Mouse (Mus musculus) common myeloid progenitor, adult 5-6 weeks (primary cell): ENCODE data around the gene Zcchc2. TPM values are rescaled to one million over a fixed set of nuclear protein-coding genes. Genes with fewer than 3 reads are reported as not detected.
A peak's percentile ranks its signal among the peaks of the same experiment; 100 is the strongest.

ENCODE experiments used
- ATAC-seq: replicated peaks from 2 replicates; pipeline ENCODE4 v1.8.0; 2016; ENCODE audit warnings: low read depth, mild to moderate bottlenecking, moderate TSS enrichment, inconsistent platforms; ENCODE audit not compliant: poor library complexity, severe bottlenecking
- total RNA-seq: library from RNA; stranded (forward); fragments of 200-1000, 187-1606 nt; gene quantifications from 2 replicates; pipeline ENCODE4 v1.2.3, GENCODE M21; 2017

The Zcchc2 gene
- total RNA-seq, 1 experiment from 2014 or later: 19.6 TPM

DNA sequence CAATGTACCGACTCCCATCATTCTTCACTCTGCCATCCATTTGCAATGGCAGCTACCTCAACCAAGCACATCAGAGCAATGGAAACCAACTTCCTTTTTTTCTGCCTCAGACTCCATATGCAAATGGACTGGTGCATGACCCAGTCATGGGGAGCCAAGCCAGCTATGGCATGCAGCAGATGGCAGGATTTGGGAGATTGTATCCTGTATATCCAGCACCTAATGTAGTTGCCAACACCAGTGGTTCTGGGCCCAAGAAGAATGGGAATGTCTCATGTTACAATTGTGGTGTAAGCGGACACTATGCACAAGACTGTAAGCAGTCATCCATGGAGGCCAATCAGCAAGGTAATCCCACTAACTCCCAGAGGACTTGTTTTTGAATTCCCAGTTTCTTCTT lies 40.7 kb downstream of the Zcchc2 start:
- ATAC-seq: peak; percentile 19; the same call in 1 of the 2 replicates

DNA sequence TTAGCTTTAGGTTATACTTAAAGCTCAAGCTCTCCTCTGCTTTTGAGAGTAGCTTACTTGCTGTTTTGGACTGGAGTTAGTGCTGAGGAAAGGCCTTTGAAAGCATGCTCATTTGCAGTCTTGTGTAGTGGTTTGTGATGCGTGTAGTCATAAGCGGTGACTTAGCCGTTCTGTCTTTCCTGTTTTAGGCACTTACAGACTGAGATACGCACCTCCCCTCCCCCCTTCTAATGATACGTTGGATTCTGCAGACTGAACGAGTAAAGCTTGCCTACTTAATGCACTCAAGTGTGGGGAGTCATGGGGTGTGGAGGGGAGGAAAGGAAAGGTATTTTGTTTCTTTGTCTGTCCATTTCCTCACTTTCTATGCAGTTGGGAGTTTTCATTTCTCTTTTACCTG lies 41.7 kb downstream of the Zcchc2 start:
- 0 out of 2 replicates have a peak, but pooled peaks have one; percentile 8 for ATAC-seq

DNA sequence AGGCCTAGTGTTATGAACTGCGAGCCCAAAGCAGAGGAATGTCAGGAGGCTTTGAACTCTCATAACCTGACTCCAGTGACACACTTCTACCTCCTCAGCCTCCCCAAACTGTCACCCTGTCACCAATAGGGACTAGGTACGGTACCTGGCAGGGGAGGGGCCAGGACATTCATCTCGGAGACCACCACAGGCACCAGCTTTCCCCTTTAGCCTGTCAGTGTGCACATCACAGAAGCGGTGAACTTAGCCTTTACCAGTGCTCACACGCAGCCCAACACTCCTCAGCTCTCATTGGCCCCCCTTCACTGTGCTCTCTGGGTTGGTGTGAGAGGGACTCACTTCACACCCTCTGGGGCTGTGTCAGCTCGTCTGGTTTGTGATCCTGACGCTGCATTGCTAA lies 44.6 kb downstream of the Zcchc2 start:
- ATAC-seq: no peak

DNA sequence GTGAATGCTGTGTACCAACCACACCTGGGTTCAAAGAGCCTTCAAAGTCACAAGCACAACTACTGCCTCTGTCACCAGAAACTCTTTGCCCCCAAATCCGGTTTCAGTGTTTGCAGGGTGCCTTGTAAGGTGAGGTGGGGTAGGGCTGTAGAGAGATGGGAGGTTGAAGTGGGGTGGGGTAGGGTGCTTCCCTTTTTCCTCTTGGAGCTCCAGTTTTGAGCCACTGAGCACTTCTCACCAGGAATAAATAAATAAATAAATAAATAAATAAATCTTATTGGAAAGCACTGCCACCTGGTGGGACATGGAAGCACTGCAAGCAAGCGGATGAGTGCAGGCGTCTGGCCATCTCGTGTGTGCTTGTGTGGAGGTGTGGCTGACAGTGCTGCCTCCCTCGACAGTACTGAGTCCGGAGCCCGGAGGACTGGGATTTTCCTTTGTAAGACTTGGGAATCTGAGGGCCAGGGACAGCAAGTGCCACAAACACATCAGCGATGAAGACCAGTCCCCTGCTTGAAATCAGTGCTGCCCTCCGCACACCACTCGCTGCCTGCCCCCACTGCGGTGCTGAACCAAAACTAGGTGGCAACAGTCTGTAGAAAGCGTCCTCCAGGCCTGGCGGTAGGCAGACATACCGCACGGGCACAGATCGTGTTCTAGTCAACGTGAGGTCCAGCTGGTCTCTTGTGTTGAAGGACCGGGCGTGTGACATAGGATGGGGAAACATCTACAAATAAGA lies 46.8 kb downstream of the Zcchc2 start:
- ATAC-seq: peak; percentile 70

DNA sequence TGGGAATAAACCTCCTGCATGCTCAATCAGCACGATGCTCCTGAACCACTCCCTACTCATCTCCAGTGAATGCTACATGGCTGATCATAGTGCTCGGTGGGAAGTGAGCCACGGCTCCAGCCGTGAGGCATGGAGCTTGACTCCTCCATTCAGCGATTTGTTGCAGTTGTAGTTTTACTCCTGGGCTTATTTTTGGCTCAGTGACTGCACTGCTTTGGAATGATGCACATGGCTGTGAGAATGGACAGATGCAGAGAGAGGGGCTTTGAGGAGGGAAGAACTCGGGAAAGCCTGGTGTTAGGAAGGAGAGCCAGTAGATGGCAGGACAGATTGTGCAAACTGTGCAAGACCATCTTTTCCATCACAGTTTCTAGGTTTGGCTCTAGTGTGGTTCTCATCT lies 49.1 kb downstream of the Zcchc2 start:
- ATAC-seq: no peak

DNA sequence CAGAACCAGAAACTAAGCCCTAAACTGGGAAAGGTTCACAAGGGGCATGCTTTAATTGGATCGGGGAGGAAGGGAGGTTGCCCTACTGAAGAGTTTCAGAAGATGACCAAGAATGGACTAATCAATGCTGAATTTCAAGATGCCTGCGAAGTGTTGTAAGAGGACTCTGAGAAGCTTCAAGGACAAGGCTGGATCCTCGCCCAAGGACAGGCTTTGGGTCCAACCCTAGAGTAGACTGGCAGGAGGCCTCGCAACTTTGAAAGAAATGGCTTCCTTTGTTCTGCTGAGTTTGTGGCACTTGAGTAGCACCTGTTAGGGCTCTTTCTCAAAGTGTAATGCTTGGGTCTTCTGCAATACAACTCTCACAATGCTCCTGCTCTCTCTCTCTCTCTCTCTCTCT lies 50.1 kb downstream of the Zcchc2 start:
- no peak for ATAC-seq

DNA sequence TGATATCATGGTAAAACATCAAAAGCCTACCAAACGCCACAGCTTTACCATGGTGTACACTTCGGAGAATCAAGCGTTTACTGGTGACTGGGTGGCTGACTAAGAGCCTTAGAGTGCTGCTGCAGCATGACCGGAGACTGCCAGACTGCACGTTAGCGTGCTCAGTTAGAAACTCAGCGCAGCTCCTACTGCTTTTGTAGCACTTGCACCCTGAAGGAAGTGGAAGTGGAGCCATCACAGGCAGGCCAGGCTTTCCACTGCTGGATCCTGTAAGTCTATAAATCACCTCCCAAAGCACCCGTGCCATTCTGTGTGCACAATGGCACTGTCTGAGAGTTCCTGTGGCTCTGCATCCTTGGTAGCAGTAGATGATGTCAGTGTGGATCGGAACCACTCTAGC lies 52.0 kb downstream of the Zcchc2 start:
- ATAC-seq: no peak

DNA sequence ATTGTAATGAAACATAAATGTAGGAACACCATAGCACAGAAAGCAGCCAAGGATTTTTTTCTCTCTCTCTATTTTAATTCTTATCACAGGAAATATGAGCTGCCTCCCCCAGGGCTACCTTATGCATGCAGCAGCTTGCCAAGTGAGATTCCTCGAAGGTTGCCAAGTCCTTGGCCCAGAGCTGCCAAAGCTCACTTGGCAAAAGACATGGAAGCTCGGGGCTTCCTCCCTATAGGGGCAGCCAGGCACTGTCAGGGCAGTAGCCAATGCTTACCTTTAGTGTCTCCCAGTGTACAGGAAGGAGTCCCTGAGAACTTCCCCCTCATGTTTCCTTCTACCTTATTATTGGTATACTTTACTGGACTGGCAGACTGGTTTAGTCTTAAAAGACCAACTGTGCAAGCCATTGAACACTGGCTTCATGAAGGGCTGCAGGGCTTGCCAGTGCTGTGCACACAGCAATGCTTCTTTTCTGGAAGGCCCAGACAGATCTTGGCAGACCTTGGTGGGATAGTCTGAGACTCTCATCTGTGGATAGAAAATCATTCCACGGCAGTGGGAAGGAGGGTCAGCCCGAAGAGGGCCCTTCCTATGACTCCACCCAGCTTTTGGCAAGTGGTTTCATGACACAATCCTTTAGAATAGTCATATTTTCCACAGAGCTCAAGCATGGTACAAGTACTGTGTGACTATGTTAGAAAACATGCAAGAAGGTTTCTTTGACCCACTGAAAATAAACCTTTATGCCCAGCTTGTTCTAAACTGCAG lies 53.0 kb downstream of the Zcchc2 start:
- no peak for ATAC-seq

DNA sequence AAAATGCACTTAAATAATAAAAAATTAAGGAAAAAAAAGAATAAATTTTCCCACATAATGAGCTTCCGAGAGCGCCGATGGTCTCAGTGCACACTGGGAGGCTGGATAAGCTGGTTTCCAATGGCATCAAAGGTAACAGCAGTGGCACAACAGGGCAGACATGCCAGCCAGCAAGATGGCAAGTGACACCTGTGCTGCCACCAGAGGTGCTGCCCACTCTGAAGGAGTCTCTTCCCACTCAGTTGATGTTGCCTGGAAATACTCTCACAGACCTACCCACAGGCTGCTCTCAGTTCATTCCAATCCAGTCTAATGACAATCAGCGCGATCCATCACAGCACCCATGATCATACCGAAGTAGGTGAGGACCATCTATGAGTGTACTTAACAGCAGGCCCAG lies 58.8 kb downstream of the Zcchc2 start:
- no peak for ATAC-seq

DNA sequence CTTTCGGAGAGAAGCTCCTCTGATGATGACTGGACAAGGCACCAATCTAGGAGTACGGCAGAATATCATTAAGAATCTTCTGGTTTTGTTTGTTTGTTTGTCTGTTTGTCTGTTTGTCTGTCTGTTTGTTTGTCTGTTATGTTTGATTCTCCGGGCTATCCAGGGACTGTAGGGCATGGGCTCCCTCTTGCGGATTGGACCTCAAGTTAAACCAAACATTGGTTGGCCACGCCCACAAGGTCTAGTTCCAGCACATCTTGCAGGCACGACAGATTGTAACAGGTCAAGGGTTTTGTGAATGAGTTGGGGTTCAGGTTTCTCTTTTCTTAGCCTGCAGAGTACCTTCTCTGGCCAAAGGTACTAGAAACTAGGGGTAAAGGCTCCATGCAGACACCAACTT lies 64.8 kb downstream of the Zcchc2 start:
- ATAC-seq: no peak

DNA sequence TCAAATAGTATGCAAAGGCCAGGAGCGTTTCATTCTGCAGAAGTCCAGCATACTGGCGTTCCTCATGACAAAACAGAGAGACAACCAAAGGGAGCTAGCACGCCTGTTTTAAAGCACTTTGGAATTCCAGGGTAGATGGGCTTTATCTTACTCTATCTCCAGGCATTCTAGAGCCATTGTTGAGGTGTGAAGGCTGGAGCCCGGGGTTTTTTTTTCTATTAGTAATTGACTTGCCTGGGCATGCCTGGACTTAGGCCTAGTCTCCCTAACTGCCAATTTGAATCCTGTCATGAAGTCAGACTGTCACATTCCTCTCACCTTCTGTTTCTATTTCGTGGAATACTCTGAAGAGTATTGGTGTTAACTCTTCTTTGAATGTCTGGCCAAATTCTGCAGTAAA lies 68.1 kb downstream of the Zcchc2 start:
- ATAC-seq: no peak

DNA sequence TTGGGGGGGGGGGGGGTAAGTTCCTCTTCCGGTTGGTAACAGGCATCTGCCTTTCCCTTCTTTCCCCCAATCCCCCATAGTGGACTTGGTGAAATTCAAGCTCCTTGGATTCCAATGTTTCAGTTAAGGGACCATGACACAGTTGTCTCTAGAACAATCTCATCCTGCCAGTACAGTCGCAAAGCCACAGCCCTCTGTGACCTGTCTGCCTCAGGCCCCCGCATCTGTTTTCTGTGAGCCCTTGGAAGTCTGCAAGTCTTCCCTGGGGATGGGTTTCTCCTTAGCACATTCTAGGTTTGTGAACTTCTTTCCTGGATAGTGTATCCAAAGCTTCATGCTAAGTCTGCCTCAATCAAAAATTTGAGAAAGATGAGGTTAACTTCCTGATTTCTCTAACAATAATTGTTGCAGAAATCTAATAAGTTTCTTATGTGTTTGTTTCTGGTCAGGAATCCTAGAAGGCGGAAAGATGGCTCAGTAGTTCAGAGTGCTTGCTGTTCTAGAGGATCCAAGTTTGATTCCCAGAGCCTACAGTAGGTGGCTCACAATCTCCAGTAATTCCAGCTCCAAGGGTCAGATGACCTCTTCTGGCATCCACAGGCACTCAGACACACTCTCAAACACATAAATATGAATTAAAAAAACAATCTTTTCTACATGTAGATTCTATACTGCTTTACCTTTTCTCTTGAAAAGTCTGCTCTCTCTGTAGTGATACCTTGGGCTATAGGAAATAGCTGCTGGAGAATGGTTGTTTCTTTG lies 69.5 kb downstream of the Zcchc2 start:
- no peak for ATAC-seq

DNA sequence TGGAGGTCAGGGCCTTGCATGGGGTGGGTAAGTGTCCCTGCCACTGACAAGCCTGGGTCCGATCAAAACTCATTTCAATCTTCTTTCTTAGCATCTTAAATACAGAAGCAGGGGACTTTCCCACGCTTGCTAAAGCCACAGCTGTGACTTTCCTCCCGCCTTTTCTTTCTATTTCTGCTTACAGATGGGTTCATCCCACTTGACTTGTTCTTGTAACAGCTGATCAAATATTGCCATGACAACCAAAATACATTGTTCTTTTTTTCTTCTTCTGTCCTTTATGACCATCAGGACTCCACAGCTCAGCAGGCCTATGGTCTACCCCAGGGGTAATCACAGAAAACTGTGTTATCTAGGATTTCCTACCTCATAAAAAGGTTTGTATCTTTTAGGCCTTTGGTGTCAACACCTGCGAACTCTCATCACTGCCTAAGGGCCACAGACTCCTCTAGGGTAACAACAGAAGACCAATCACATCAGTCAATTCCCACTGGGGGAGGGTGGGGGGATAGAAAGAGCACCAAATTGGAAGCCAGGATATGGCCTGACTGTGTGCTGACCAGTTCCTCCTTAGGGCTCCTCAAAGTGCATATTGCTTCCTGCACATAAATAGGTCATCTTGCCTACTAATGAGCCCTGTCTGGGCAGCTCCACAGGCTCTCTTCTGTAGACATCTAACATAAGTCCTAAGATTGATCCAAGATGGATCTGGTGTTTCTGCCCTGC lies 71.1 kb downstream of the Zcchc2 start:
- no peak for ATAC-seq

DNA sequence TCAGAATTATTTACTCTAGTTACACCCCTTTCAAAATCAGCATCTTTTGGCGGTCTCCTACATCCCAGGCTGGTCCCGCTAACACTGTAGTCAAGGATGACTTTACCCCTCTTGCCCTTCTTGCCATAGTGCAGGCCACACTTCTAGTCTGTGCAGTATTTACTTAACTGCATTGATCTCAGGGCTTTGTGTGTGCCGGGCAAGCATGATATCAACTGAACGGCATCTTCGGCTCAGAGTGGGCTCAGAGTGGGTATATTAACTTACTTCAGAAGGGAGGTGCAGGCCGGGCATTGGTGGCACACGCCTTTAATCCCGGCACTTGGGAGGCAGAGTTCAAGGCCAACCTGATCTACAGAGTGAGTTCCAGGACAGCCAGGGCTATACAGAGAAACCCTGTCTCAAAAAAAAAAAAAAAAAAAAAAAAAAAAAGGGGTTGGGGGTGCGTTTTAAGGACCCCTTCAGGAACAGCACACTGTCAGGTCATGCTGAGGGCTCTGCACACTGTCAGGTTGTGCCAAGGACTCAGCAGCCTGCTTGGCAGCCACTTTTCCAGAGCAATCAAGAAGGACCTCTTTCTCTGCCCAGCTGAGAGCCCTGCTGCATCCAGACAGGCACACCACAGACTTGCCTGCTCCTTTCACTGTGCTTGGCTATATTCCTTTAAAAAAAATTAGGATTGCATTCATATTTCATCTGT lies 72.8 kb downstream of the Zcchc2 start:
- no peak for ATAC-seq

DNA sequence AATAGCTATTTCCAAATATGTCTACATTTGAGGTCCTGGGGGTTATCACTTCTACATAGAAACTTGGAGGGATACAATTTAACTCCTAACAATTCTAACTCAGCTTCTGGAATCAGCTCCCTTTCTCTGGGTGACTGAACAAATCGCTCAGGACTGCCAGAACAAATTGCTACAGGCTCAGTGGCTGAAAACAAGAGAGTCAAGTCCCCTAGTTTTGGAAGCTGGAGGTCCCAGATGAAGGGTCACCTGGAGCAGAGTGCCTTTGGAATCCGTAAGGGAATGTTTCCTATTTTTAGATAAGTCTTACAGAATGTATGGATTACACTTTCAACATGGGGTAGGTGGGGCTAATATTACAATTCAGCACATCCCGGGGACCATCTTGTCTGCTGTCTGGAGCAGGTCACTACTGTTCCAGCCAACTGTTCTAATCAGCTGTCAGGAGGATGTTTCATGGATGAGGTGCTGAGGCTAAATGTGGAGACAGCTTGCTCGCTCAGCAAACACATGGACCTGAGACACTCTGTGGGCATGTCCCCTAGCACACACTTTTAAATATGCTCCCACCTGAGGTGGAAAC lies 73.5 kb downstream of the Zcchc2 start:
- no peak for ATAC-seq

DNA sequence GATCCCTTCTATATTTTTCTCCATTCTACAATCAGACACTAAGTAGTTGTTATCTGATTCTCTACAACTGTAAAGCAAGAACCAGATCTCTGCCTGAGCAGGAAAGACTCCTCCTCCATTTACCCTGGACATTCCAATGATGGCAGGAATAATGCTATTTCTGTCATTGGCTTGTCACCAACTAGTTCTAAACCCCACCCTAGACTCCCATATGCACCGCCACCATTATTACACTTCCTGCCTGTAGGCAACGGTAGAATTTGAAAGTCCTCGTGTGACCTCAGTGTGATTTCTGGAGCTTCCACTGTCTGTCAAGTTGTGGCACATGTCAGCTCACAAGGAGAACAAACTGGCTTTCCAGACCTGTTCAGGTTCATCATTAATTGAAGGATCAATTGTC lies 74.1 kb downstream of the Zcchc2 start:
- no peak for ATAC-seq

DNA sequence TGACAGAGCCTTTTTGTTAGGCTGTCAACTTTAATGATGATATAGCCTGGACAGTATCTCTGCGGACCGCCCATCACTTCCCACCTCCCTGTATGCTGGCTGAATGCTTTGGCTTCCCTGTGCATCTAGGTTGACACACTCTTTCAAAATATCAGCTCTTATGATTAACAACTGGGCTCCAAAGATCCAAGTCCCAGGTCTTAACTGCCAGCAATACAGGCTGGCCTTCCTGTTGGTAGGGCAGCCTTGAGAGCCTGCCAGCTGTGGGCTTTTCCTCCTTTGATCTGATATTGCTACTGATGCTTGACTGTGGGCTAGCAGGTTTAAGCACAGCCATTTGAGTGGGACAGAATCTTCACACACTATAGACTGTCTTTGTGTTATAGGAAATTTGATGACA lies 74.5 kb downstream of the Zcchc2 start:
- ATAC-seq: no peak

DNA sequence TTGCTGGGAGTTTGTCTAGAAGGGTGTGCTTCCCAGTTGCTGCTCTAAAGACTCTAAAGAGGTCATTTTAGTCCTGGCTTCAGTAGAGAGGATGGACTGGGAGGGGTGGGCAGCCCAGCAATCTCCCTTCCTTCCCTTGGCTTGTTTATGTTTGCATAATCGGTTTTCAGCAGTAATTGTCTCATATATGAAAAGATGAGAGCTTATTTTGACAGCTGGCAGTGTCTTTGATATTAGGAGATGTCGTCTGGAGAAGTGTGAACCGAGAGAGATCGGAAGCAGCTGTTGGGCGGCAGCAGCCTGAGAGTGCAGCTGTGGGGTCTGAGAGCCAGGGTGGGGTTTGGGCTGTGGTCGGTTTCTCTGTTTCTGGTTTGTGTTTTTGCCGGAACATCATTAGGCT lies 75.5 kb downstream of the Zcchc2 start:
- peak; percentile 45 for ATAC-seq

DNA sequence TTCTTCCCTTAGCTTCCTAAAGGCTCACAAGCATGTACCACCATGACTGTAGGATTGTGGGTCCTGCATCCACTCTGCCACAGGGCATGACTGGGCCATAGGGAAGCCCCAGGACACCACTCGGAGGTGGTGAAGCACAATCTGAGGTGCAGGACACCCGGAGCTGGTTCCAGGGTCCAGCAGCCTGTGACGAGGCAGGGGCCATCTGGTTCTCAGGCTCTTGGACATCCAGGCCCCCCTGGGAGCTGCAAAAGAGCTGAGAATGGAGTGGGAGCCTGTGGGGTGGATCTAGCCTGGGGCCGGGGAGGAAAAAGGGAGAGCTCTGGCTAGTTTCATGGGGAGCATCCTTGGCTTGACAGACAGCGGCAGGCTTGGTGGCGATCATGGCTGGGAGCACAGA lies 77.1 kb downstream of the Zcchc2 start:
- ATAC-seq: no peak
